ENCODE assay signal across 8 mouse cellular contexts in the genomic region with DNA sequence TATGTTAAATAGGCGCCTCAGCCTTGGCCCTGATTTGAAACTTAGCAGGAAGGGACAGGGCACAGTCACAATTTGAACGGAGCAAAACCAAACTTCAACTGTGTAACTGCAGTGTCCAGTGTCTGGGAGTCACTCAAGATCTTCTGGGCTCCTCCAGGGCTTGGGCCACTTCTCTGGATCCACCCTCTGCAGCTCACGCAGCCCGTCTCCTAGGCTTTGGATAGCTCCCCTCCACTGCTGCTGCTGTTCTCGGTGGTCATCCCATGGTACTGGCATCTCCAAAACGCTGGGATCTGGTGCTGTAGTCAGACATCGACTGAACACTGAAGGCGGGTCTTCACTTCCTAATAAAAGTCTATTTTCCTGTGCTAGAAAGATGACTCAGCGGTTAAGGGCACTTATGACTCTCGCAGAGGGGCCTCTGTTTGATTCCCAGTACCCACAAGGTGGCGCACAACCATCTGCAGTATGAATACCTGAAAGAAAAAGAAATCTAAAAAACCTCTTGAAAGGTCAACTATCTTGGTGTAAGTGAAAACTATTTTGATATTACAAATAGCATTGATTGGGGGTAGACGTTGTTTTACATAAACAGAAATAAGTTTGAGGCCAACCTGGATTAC. TPM values are rescaled to one million over a fixed set of nuclear protein-coding genes. Genes with fewer than 3 reads are reported as not detected.
DNase-seq lines count a peak whose midpoint lies in the region; ATAC-seq and TF ChIP-seq lines count a peak whose summit lies in the region.

No protein-coding gene starts in this region.

- no peak for TF ChIP-seq CTCF in cerebellum, adult 2 months (IDR thresholded peaks at IDR 0.05; ENCODE audit: borderline replicate concordance, insufficient read depth, low read depth, low read length)

- no peaks in the 10 kb centered on the region for H3K9me3 ChIP-seq in limb, embryonic 11.5 days (ENCODE audit: control insufficient read depth, low read length)
- no peaks in the 10 kb centered on the region for H3K9me3 ChIP-seq in limb, embryonic 10.5 days (replicated peaks)

- no peaks in the 10 kb centered on the region for H3K36me3 ChIP-seq in limb, embryonic 11.5 days (ENCODE audit: control insufficient read depth, insufficient read depth, low read length)
- H3K36me3 ChIP-seq in limb, embryonic 10.5 days, result no peaks in the 10 kb centered on the region

- H3K9ac ChIP-seq in limb, embryonic 11.5 days (ENCODE audit: low read length), result no peak overlapping the region

- no peak for ATAC-seq in limb, embryonic 11.5 days (ENCODE audit: insufficient number of reproducible peaks, low FRiP score, low TSS enrichment, low read depth)
- peak; percentile 79 for ATAC-seq in megakaryocyte progenitor cell, adult 5-6 weeks (replicated peaks; ENCODE audit: poor library complexity)

- no peaks in the 10 kb centered on the region for H3K4me1 ChIP-seq in limb, embryonic 11.5 days (ENCODE audit: control insufficient read depth, insufficient read depth, low read length)
- H3K4me1 ChIP-seq in limb, embryonic 10.5 days, result 0 out of 2 replicates have a peak, but pooled peaks cover 4% of the 10 kb centered on the region
- no peaks in the 10 kb centered on the region for H3K4me1 ChIP-seq in cerebellum, adult 2 months (ENCODE audit: control insufficient read depth, insufficient read depth, low read length)

- H3K4me2 ChIP-seq in limb, embryonic 11.5 days (ENCODE audit: low read depth, severe bottlenecking), result no peak overlapping the region

- DNase-seq in limb, embryonic 11.5 days (ENCODE audit: low spot score), result peak; percentile 37
- DNase-seq in limb, embryonic 10.5 days (ENCODE audit: low spot score), result no peak
- peak; percentile 14 for DNase-seq in T-cell, adult 2 months (ENCODE audit: low spot score)
- DNase-seq in heart, postnatal 4 days, result peak; percentile 42
- no peak for DNase-seq in cerebellum, adult 11-12 months
- DNase-seq in right cerebral cortex, postnatal 14 days, result no peak
- DNase-seq in cerebellum, adult 2 months, result no peak

- no peak for TF ChIP-seq POLR2A in cerebellum, adult 2 months (IDR thresholded peaks at IDR 0.05; ENCODE audit: borderline replicate concordance, insufficient read depth, low read length)

- no peak overlapping the region for H3K4me3 ChIP-seq in limb, embryonic 11.5 days (ENCODE audit: low read depth, low read length)
- no peak overlapping the region for H3K4me3 ChIP-seq in limb, embryonic 10.5 days
- H3K4me3 ChIP-seq in cerebellum, adult 2 months (replicated peaks; ENCODE audit: insufficient read depth, low read depth, low read length), result no peak overlapping the region

- H3K27me3 ChIP-seq in limb, embryonic 11.5 days (ENCODE audit: control insufficient read depth, insufficient read depth, low read length), result no peaks in the 10 kb centered on the region
- peaks cover 16% of the 10 kb centered on the region for H3K27me3 ChIP-seq in limb, embryonic 10.5 days (ENCODE audit: low read depth, poor library complexity, severe bottlenecking)
- no peaks in the 10 kb centered on the region; the same call in 1 of the 2 replicates for H3K27me3 ChIP-seq in cerebellum, adult 2 months (ENCODE audit: control insufficient read depth, insufficient read depth, low read length)

- WGBS in limb, embryonic 11.5 days, result 63% methylated on average over 12 of the region's 12 CpGs
- 59% methylated on average over 12 of the region's 12 CpGs for WGBS in limb, embryonic 10.5 days
- 62% methylated on average over 12 of the region's 12 CpGs for WGBS in cerebellum, adult 2 months

- H3K27ac ChIP-seq in limb, embryonic 11.5 days (replicated peaks; ENCODE audit: low read depth, low read length), result no peak overlapping the region
- H3K27ac ChIP-seq in limb, embryonic 10.5 days, result no peak overlapping the region
- H3K27ac ChIP-seq in cerebellum, adult 2 months (ENCODE audit: insufficient read depth, low read length), result no peak overlapping the region

RNA-seq across cellular contexts. Expression of gene Ing2, which starts 14.5 kb away (rescaled TPM):
- polyA plus RNA-seq in limb, embryonic 11.5 days (2014; fragmentation: Nextera tagmentation; extraction: Ambion mirVana), result 11.5 and 12.1 TPM in 2 replicates
- polyA plus RNA-seq in limb, embryonic 10.5 days (2016; fragmentation: Nextera tagmentation; extraction: Ambion mirVana), result 12.3 and 13.1 TPM in 2 replicates
- 10 to 100 TPM; 10.4 to 14.0 TPM for total RNA-seq in heart, postnatal 4 days (2021)
- total RNA-seq in megakaryocyte progenitor cell, adult 5-6 weeks (2015), result 63.3 and 69.1 TPM in 2 replicates
- total RNA-seq in megakaryocyte progenitor cell, adult 5-6 weeks (2017), result 37.1 and 53.2 TPM in 2 replicates
- 15.4 and 20.4 TPM in 2 replicates for polyA plus RNA-seq in cerebellum, adult 2 months (2012; rRNA removed)

RNA-seq across cellular contexts. Expression of gene Cdkn2aip, which starts 23.9 kb away (rescaled TPM):
- 37.7 and 37.8 TPM in 2 replicates for polyA plus RNA-seq in limb, embryonic 11.5 days (2014; fragmentation: Nextera tagmentation; extraction: Ambion mirVana)
- polyA plus RNA-seq in limb, embryonic 10.5 days (2016; fragmentation: Nextera tagmentation; extraction: Ambion mirVana), result 31.5 and 33.6 TPM in 2 replicates
- 10 to 100 TPM in 1 of 2 experiments, 1 to 10 TPM in 1; 9.4 to 12.0 TPM for total RNA-seq in heart, postnatal 4 days (2021)
- total RNA-seq in megakaryocyte progenitor cell, adult 5-6 weeks (2015), result 15.6 and 17.2 TPM in 2 replicates
- total RNA-seq in megakaryocyte progenitor cell, adult 5-6 weeks (2017), result 21.2 and 25.0 TPM in 2 replicates
- 10.3 and 11.1 TPM in 2 replicates for polyA plus RNA-seq in cerebellum, adult 2 months (2012; rRNA removed)

Comparison
In these comparisons a context has a peak if more than half of its experiments do, and no peak if none do; other contexts are left out.
1. DNase-seq: peak in limb, embryonic 11.5 days (single experiment), T-cell, adult 2 months (single experiment) and heart, postnatal 4 days (single experiment); none in limb, embryonic 10.5 days (single experiment), cerebellum, adult 11-12 months (single experiment), right cerebral cortex, postnatal 14 days (single experiment) and cerebellum, adult 2 months (0 of 2).